Mouse (Mus musculus) bone marrow macrophage, adult 2 months (primary cell): ENCODE measurements around the gene Nol9.

Experiments used
- CTCF ChIP-seq: IDR thresholded peaks from 2 replicates; pipeline ENCODE4 v1.5.1; 2012; ENCODE audit warnings: low read depth, mild to moderate bottlenecking, low read length, moderate library complexity
- POLR2A ChIP-seq: IDR thresholded peaks from 2 replicates; pipeline ENCODE4 v1.6.1; 2012; ENCODE audit warnings: mild to moderate bottlenecking, low read depth, low read length, borderline replicate concordance

DNA sequence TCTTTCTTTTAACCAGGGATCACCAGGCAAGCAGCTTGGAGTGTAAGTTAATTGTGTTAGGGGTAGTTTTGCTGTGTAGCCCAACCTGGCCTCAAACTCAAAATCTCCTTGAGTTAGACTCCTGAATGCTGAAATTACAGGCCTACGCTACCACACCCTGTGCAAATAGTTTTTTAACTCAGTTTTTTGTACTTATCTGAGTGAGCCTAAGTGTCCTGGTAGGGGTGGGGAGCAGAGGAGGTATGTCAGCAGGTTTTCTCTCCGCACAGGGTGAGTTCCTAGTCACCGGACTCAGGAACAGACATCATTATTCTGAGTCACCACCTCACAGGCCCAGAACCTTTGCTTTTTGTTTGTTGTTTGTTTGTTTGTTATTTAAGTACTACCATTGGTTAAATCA, 37.1 kb upstream of the Nol9 start:
- TF ChIP-seq CTCF (no peak), POLR2A (no peak)
